Mouse (Mus musculus) kidney, postnatal 0 days (tissue): ENCODE data around the gene Igflr1. TPM values are rescaled to one million over a fixed set of nuclear protein-coding genes. Genes with fewer than 3 reads are reported as not detected.
A peak's percentile ranks its signal among the peaks of the same experiment; 100 is the strongest.

Experiments
- ATAC-seq: fragments of 200-750 bp; cut with Nextera tagmentation; replicated peaks from 2 replicates; pipeline ENCODE4 v1.8.0; 2017; ENCODE audit warnings: low read depth, moderate number of reproducible peaks, moderate TSS enrichment, moderate library complexity; ENCODE audit not compliant: low FRiP score
- DNase-seq: peaks from one replicate; pipeline ENCODE4 v3.0.0-alpha.2; 2016; ENCODE audit warnings: low spot score
- H3K27ac ChIP-seq: fragments of 300-500 bp; sonication (generic); 2 replicates; pipeline ENCODE4 v1.5.1; 2014; ENCODE audit warnings: mild to moderate bottlenecking
- H3K27me3 ChIP-seq: fragments of 300-500 bp; sonication (generic); 2 replicates; pipeline ENCODE4 v1.6.1; 2014; ENCODE audit warnings: low read length, mixed read lengths; ENCODE audit not compliant: insufficient read depth
- H3K36me3 ChIP-seq: fragments of 300-500 bp; sonication (generic); 2 replicates; pipeline ENCODE4 v1.6.1; 2014; ENCODE audit warnings: low read length, mixed read lengths; ENCODE audit not compliant: insufficient read depth
- H3K4me1 ChIP-seq: fragments of 300-500 bp; sonication (generic); replicated peaks from 2 replicates; pipeline ENCODE4 v1.6.1; 2014; ENCODE audit warnings: antibody characterized with exemption, low read length, mixed read lengths; ENCODE audit not compliant: insufficient read depth
- H3K4me2 ChIP-seq: fragments of 300-500 bp; sonication (generic); 2 replicates; pipeline ENCODE4 v1.6.1; 2014; ENCODE audit warnings: mild to moderate bottlenecking, low read length, moderate library complexity, mixed read lengths
- H3K4me3 ChIP-seq: fragments of 300-500 bp; sonication (generic); replicated peaks from 2 replicates; pipeline ENCODE4 v1.5.1; 2014; ENCODE audit warnings: low read depth, low read length
- H3K9ac ChIP-seq: fragments of 300-500 bp; sonication (generic); 2 replicates; pipeline ENCODE4 v1.6.1; 2014; ENCODE audit warnings: low read depth, low read length
- H3K9me3 ChIP-seq: fragments of 300-500 bp; sonication (generic); replicated peaks from 2 replicates; pipeline ENCODE4 v1.6.1; 2016; ENCODE audit warnings: low read length, inconsistent platforms, mixed read lengths
- CTCF ChIP-seq: IDR thresholded peaks from 2 replicates; pipeline ENCODE4 v1.5.1; 2016; ENCODE audit warnings: antibody characterized with exemption, low read depth, mild to moderate bottlenecking, moderate library complexity
- WGBS: fragments of 180-500 bp; shearing (Covaris S2); extraction: QIAGEN DNeasy Blood & Tissue Kit; methylation state at CpG from one replicate; pipeline ENCODE4 v1.1.7; 2014; 5-methylcytosine and 5-hydroxymethylcytosine counted together
- polyA plus RNA-seq: library from polyadenylated mRNA; unstranded; fragments of >200 nt; fragmentation: Nextera tagmentation; extraction: Ambion mirVana; gene quantifications from 2 replicates; pipeline ENCODE4 v1.2.1, GENCODE M21; 2015

The Igflr1 gene
- polyA plus RNA-seq, 1 experiment from 2014 or later = 2.5 TPM

GRCm38 (mm10) chr7:30594510-30595024 is 29.3 kb downstream of the Igflr1 start:
- DNase-seq (no peak), ATAC-seq (no peak)
- Histone ChIP-seq H3K27me3 (no peaks in the 10 kb centered on the region), H3K9ac (no peak overlapping the region), H3K27ac (no peak overlapping the region), H3K4me2 (no peak overlapping the region), H3K4me3 (no peak overlapping the region), H3K36me3 (no peaks in the 10 kb centered on the region), H3K9me3 (no peaks in the 10 kb centered on the region), H3K4me1 (peaks cover 6% of the 10 kb centered on the region)
- TF ChIP-seq CTCF = no peak
- 80% methylated on average over 3 of the region's 4 CpGs for WGBS

GRCm38 (mm10) chr7:30596093-30596492 is 30.9 kb downstream of the Igflr1 start:
- Histone ChIP-seq H3K4me1 (no peaks in the 10 kb centered on the region), H3K9ac (no peak overlapping the region), H3K9me3 (no peaks in the 10 kb centered on the region), H3K36me3 (no peaks in the 10 kb centered on the region), H3K4me3 (no peak overlapping the region), H3K4me2 (no peak overlapping the region), H3K27ac (no peak overlapping the region), H3K27me3 (no peaks in the 10 kb centered on the region)
- no peak for ATAC-seq
- no peak for TF ChIP-seq CTCF
- 85% methylated on average over 5 of the region's 5 CpGs for WGBS
- DNase-seq = no peak

- DNase-seq (no peak), ATAC-seq (no peak)
- H3K27ac ChIP-seq = no peak overlapping the region
- WGBS = 73% methylated on average over 5 of the region's 5 CpGs
- no peaks in the 10 kb centered on the region for H3K27me3 ChIP-seq
- H3K36me3 ChIP-seq = no peaks in the 10 kb centered on the region
- no peaks in the 10 kb centered on the region for H3K4me1 ChIP-seq
- no peak for TF ChIP-seq CTCF
- no peak overlapping the region for H3K9ac ChIP-seq
- no peaks in the 10 kb centered on the region for H3K9me3 ChIP-seq
- H3K4me2 ChIP-seq = no peak overlapping the region
- H3K4me3 ChIP-seq = no peak overlapping the region
Measured at GRCm38 (mm10) chr7:30596811-30597210, 31.6 kb downstream of the Igflr1 start.

- Histone ChIP-seq H3K36me3 (no peaks in the 10 kb centered on the region), H3K27me3 (no peaks in the 10 kb centered on the region), H3K4me3 (no peak within 1 kb of the TSS), H3K4me1 (0 out of 2 replicates have a peak, but pooled peaks cover 5% of the 10 kb centered on the region), H3K27ac (peak within 1 kb of the TSS; percentile 75), H3K9me3 (no peaks in the 10 kb centered on the region), H3K9ac (no peak within 1 kb of the TSS), H3K4me2 (no peak within 1 kb of the TSS)
- ATAC-seq (no peak), DNase-seq (no peak)
- TF ChIP-seq CTCF = no peak
- 94% methylated on average over 12 of the region's 12 CpGs for WGBS
Measured at GRCm38 (mm10) chr7:30598786-30599185, 33.6 kb downstream of the Igflr1 start, which contains the start of gene Zbtb32. Gene Zbtb32 (minus strand): TSS chr7:30598909.

GRCm38 (mm10) chr7:30599933-30600353 is 34.7 kb downstream of the Igflr1 start:
- H3K9me3 ChIP-seq = no peaks in the 10 kb centered on the region
- 0 out of 2 replicates have a peak, but pooled peaks cover 5% of the 10 kb centered on the region for H3K4me1 ChIP-seq
- no peaks in the 10 kb centered on the region for H3K27me3 ChIP-seq
- H3K4me2 ChIP-seq = no peak overlapping the region
- H3K4me3 ChIP-seq = no peak overlapping the region
- no peak for TF ChIP-seq CTCF
- H3K27ac ChIP-seq = peak overlapping the region; percentile 75
- DNase-seq (peak; percentile 89), ATAC-seq (peak; percentile 95)
- 1% methylated on average over 16 of the region's 16 CpGs for WGBS
- H3K36me3 ChIP-seq = no peaks in the 10 kb centered on the region
- no peak overlapping the region for H3K9ac ChIP-seq

GRCm38 (mm10) chr7:30600651-30601050 is 35.4 kb downstream of the Igflr1 start:
- ATAC-seq = no peak
- Histone ChIP-seq H3K27me3 (no peaks in the 10 kb centered on the region), H3K36me3 (no peaks in the 10 kb centered on the region), H3K9me3 (no peaks in the 10 kb centered on the region), H3K4me1 (0 out of 2 replicates have a peak, but pooled peaks cover 5% of the 10 kb centered on the region), H3K4me3 (no peak overlapping the region), H3K27ac (peak overlapping the region; percentile 64), H3K4me2 (no peak overlapping the region), H3K9ac (no peak overlapping the region)
- WGBS = 68% methylated on average over 7 of the region's 7 CpGs
- TF ChIP-seq CTCF = no peak
- no peak for DNase-seq

GRCm38 (mm10) chr7:30602583-30602982 is 37.4 kb downstream of the Igflr1 start:
- 16% methylated on average over 3 of the region's 3 CpGs for WGBS
- DNase-seq = peak; percentile 72
- Histone ChIP-seq H3K27me3 (no peaks in the 10 kb centered on the region), H3K4me1 (0 out of 2 replicates have a peak, but pooled peaks cover 5% of the 10 kb centered on the region), H3K9me3 (no peaks in the 10 kb centered on the region), H3K36me3 (no peaks in the 10 kb centered on the region), H3K4me2 (no peak overlapping the region), H3K27ac (peak overlapping the region; percentile 60), H3K9ac (no peak overlapping the region), H3K4me3 (no peak overlapping the region)
- ATAC-seq = peak; percentile 74
- no peak for TF ChIP-seq CTCF
